Mouse (Mus musculus): ENCODE measurements around the gene Cyp2d40. TPM values are rescaled to one million over a fixed set of nuclear protein-coding genes. Genes with fewer than 3 reads are reported as not detected.
"Not testable (repeated sequence)": the region's sequence is repeated elsewhere in the genome, so short reads cannot be mapped to it uniquely, and the experiment has no call there.

Gene Cyp2d40
- polyA plus RNA-seq, 1 experiment from 2014 or later = not detected

DNA sequence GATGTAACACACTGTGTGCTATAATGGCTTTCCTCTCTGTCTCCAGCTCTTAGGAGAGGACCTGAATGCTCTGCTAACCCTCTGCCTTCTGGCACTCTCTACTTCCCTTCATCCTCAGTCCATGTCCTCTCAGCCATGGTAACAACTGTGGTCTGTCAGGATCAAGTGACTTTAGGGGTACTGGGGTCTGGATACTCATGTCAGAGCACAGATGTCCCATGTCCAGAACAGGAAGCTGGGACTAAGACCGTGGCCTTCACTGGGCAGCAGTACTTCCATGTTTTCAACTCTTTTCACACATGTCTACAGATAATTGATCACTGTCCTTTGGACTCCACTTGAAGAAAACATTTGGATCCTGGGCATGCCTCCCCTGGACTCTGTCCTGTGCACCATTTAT, 19.8 kb upstream of the Cyp2d40 start:
- Histone ChIP-seq H3K4me3 (replicated peaks) (no peak overlapping the region), H3K27me3 (replicated peaks) (no peaks in the 10 kb centered on the region), H3K9ac (no peak overlapping the region), H3K27ac (no peak overlapping the region), H3K36me3 (no peaks in the 10 kb centered on the region), H3K9me3 (no peaks in the 10 kb centered on the region), H3K4me1 (replicated peaks) (no peaks in the 10 kb centered on the region), H3K4me2 (replicated peaks) (no peak overlapping the region)
- 67% methylated on average over 1 of the region's 1 CpGs for WGBS
- ATAC-seq = no peak

DNA sequence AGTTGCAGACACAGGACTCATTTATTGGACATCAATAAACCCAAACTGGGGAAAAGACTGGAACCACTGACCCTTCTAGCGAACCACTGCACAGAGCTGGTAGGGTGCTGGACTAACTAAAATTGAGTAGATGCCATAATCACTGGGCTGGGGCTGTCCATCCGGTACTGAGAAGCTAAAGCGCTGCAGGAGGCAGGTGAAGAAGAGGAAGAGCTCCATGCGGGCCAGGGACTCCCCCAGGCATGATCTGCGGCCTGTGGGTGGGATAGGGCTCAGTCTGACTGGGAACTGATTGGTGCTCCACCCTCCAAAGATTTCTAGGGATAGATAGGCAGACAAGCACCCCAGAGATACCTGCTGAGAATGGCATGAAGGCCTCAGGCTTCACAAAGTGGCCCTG, 13.9 kb upstream of the Cyp2d40 start:
- not testable (repeated sequence) for H3K27ac ChIP-seq; H3K9me3 ChIP-seq; H3K9ac ChIP-seq; ATAC-seq; H3K4me1 ChIP-seq (replicated peaks); H3K27me3 ChIP-seq (replicated peaks); H3K36me3 ChIP-seq; H3K4me2 ChIP-seq (replicated peaks); H3K4me3 ChIP-seq (replicated peaks)
- WGBS = 87% methylated on average over 5 of the region's 5 CpGs

DNA sequence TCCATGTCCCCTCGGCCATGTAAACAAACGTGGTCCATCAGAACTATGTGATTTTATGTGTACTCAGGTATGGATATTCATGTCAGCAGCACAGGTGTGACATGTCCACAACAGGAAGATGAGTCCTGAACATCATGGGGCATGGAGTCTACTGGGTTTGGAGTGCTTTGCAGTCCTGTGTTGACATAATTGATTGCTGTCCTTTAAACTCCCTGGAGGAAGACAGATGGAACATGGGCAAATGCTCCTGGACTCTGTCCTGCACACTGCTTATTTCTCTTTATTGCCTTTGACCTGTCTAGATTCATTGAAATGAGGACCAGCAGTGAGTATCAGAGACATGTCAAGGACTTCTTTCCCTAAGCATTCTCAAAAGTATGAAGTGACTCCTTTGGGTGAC, 2.0 kb upstream of the Cyp2d40 start:
- H3K9ac ChIP-seq = no peak overlapping the region
- 80% methylated on average over 2 of the region's 2 CpGs for WGBS

DNA sequence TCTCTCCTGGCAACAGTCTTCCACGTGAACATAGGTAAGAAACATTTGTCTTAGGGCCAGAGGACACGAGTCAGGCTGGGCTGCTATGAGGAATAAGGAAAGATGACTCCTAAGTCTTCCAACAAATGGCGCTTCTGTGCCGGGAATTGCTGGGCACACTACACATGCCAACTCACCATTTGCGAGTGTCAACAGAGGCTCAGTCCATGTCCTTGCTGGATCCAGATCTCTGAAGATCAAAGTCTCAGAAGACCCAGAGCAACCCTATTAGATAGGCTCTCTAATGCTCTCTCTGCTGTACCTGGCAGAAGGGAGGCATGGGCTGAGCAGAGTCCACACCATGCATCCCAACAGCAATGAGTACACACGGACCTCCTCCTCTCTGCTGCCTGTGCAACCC, 898 bp upstream of the Cyp2d40 start:
- H3K4me2 ChIP-seq (replicated peaks) = no peak overlapping the region
- no peaks in the 10 kb centered on the region for H3K27me3 ChIP-seq (replicated peaks)
- H3K9me3 ChIP-seq = no peaks in the 10 kb centered on the region
- 83% methylated on average over 6 of the region's 6 CpGs for WGBS
- no peak overlapping the region for H3K4me3 ChIP-seq (replicated peaks)
- no peak overlapping the region for H3K9ac ChIP-seq
- ATAC-seq = no peak
- H3K4me1 ChIP-seq (replicated peaks) = no peaks in the 10 kb centered on the region
- H3K27ac ChIP-seq = no peak overlapping the region
- no peaks in the 10 kb centered on the region for H3K36me3 ChIP-seq

More for the DNA sequence above, 2.0 kb upstream of the Cyp2d40 start:
- no peak for ATAC-seq
- Histone ChIP-seq H3K4me1 (replicated peaks) (no peaks in the 10 kb centered on the region), H3K4me2 (replicated peaks) (no peak overlapping the region), H3K4me3 (replicated peaks) (no peak overlapping the region), H3K27ac (no peak overlapping the region), H3K36me3 (no peaks in the 10 kb centered on the region), H3K27me3 (replicated peaks) (no peaks in the 10 kb centered on the region), H3K9me3 (no peaks in the 10 kb centered on the region)

DNA sequence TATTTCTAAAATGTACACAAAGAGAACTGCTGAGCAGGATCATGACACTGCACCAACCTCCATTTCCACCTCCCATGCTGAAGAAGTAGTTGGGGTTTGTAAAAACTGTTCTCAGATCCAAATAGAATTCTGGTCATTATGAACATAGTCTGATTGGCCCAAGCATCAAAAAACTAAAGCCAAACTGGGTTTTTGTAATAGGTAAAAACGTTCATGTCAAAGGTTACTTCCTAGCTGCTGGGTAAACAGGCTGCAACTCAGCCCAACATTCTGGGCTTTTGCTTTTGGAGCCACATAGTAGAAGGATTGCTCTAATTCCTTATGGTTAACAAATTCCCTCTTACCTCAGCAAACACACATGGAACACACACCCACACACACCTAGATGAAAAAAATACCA, 15.8 kb downstream of the Cyp2d40 start:
- no peaks in the 10 kb centered on the region for H3K4me1 ChIP-seq (replicated peaks)
- H3K27me3 ChIP-seq (replicated peaks) = no peaks in the 10 kb centered on the region
- H3K9me3 ChIP-seq = no peaks in the 10 kb centered on the region
- ATAC-seq = no peak
- H3K9ac ChIP-seq = no peak overlapping the region
- H3K27ac ChIP-seq = no peak overlapping the region
- no peak overlapping the region for H3K4me2 ChIP-seq (replicated peaks)
- H3K4me3 ChIP-seq (replicated peaks) = no peak overlapping the region
- WGBS = 50% methylated on average over 1 of the region's 1 CpGs
- H3K36me3 ChIP-seq = no peaks in the 10 kb centered on the region

DNA sequence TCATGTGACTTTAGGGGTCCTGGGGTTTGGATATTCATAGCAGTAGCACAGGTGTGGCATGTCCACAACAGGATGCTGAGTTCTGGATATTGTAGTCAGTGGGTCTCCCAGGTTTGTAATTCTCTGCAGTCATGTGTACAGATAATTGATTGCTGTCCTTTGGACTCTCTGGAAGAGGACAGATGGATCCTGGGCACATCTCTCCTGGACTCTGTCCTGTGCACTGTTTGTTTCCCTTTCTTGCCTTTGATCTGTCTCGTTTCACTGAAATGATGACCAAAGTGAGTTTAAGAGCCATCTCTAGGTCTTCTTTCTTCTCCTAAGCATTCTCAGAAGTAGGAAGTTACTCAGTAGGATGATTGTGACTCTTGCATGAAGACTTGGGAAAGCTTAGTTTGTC, 16.5 kb downstream of the Cyp2d40 start:
- H3K9me3 ChIP-seq = no peaks in the 10 kb centered on the region
- H3K4me2 ChIP-seq (replicated peaks) = no peak overlapping the region
- no peak overlapping the region for H3K4me3 ChIP-seq (replicated peaks)
- H3K36me3 ChIP-seq = no peaks in the 10 kb centered on the region
- no peaks in the 10 kb centered on the region for H3K27me3 ChIP-seq (replicated peaks)
- ATAC-seq = no peak
- 17% methylated on average over 1 of the region's 1 CpGs for WGBS
- no peak overlapping the region for H3K9ac ChIP-seq
- no peaks in the 10 kb centered on the region for H3K4me1 ChIP-seq (replicated peaks)
- no peak overlapping the region for H3K27ac ChIP-seq

DNA sequence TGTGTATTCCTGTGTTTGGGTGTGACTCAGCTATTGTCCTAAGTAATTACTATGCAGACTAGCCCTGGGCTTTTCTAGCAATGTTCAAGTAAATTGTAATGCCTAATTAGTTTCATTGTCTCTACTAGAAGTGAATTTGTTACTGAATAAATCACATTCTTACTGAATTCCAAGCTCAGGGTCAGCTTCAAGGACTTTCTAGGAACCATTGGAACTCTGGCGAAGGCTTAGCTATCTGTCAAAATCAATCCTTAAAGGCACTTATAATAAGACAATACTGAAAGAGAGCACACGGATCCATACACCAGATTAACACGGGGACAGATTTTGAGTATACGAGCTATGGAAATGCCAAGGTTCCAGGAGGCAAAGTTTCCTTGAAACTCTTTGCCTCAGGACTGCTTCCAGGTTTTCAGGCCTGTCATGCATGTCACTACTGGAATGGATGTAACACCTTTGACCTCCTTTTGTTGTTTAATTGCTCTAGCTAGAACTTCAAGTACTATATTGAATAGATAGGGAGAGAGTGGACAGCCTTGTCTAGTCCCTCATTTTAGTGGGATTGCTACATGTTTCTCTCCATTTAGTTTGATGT, 30.6 kb downstream of the Cyp2d40 start:
- H3K27me3 ChIP-seq (replicated peaks); ATAC-seq; H3K9me3 ChIP-seq; H3K9ac ChIP-seq; H3K4me3 ChIP-seq (replicated peaks); H3K27ac ChIP-seq; H3K4me2 ChIP-seq (replicated peaks); H3K36me3 ChIP-seq; H3K4me1 ChIP-seq (replicated peaks): not testable (repeated sequence)
- 93% methylated on average over 4 of the region's 4 CpGs for WGBS

Other genes starting within 250 kb of the Cyp2d40 start
- not detected in 2 replicates for gene Cyp2d12, start 209.1 kb downstream of the Cyp2d40 start, polyA plus RNA-seq (2015; fragmentation: Nextera tagmentation; extraction: Ambion mirVana)
- not detected in 2 replicates for gene Cyp2d34, start 143.2 kb downstream of the Cyp2d40 start, polyA plus RNA-seq (2015; fragmentation: Nextera tagmentation; extraction: Ambion mirVana)
- gene Cyp2d26, start 30.1 kb upstream of the Cyp2d40 start, polyA plus RNA-seq (2015; fragmentation: Nextera tagmentation; extraction: Ambion mirVana) = 12.0 and 16.3 TPM in 2 replicates
- gene Tcf20, start 223.7 kb upstream of the Cyp2d40 start, polyA plus RNA-seq (2015; fragmentation: Nextera tagmentation; extraction: Ambion mirVana) = 7.0 and 7.7 TPM in 2 replicates